Mouse (Mus musculus): ENCODE measurements around the gene Tas1r2.

GRCm38 (mm10) chr4:139705986-139706385 lies 52.6 kb downstream of the Tas1r2 start:
- TF ChIP-seq CTCF (IDR thresholded peaks at IDR 0.05; ENCODE audit: borderline replicate concordance, insufficient read depth, low read length), result no peak
- TF ChIP-seq POLR2A (IDR thresholded peaks at IDR 0.05; ENCODE audit: low read depth, low read length), result no peak
